Mouse (Mus musculus): Measurements from ENCODE around the gene Loxl3. TPM values are rescaled to one million over a fixed set of nuclear protein-coding genes. Genes with fewer than 3 reads are reported as not detected.
A peak's percentile ranks its signal among the peaks of the same experiment; 100 is the strongest.

Loxl3 gene
- total RNA-seq, 2 experiments from 2014 or later, result 6.0 to 6.8 TPM

DNA sequence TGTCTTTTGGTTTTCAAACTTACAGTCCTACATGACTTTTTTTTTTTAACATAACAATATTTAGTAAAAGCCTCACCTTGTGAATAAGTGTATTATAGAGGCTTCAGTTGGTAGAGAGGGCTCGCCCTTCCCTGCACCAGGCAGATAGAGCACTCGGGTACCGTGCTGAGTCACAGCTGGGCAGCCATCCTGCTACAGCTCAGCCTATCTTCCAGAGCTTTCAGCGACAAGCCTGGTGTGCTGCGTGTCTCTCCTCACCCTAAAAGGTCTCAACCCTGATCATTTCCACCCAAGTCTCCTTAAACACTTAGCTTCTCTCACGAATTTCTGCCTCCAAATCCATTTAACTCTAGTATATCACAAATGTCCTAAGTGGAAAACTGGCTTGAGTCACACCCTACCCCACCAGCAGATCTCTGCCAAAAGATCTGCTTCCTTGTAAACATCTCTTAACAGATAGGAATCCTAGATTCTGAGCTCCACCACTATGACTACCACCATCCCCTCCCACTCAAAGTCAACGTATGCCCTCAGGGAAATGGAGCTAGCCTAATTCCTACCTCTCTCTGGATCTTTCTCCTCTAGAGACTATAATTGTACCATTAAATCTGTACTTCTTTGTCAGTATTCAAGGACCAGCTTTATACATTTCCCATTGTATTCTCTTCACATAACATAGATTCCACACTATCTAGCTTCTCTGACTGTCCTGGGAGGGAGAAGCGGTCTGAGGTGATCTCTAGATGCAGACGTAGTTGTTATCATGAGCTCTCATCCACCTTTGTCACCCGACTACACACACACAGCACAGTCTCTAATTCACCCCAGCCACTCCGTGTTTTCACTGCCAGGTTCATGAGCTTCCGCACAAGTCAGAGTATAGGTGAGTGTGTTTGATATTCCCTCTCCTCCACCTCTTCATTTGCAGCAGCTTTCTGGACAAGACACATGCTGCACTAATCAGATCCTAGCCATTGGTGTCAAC lies 19.2 kb upstream of the Loxl3 start:
- DNase-seq, result no peak
- intact Hi-C loops (cut with DNase I), result no loop called here

DNA sequence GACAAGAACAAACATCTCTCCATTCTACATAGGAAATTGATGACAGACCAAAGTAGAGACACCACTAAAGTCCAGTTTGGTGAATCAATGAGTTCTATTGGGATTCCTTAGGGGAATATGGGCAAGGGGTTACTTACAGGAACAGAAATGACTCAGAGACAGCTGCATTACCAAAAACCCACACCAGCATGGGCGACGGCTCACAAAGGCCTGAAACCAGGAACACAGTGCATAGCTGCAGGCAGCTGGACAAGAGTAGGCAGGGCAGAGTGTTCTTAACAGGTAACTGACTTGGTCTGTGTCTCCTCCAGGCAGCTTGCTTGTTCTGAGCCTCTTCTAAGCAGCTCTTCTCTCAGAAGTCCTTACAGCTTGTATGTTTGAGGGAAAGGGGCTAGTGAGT lies 18.2 kb upstream of the Loxl3 start:
- intact Hi-C loops (cut with DNase I), result no loop called here
- DNase-seq, result no peak

DNA sequence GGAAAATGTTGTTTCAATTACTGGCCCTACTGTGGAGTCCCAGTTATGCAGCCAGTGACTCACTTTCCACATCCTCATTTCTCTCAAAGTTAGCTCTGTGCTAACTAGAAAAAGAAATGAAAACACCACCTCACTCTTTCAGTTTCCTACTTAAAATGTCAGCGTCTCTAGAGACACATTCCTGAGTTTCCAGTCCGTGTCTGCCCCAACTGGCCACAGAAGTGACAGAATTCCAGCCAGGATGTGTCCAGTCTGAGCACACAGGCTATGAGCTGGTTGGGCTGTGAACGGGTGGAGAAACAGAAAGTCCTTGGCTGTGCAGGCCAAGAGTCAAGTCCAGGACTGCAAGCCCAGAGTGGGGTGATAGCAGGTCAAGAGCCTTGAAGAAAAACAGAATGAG lies 16.8 kb upstream of the Loxl3 start:
- intact Hi-C loops (cut with DNase I), result no loop called here
- peak; percentile 75 to 78 for DNase-seq

DNA sequence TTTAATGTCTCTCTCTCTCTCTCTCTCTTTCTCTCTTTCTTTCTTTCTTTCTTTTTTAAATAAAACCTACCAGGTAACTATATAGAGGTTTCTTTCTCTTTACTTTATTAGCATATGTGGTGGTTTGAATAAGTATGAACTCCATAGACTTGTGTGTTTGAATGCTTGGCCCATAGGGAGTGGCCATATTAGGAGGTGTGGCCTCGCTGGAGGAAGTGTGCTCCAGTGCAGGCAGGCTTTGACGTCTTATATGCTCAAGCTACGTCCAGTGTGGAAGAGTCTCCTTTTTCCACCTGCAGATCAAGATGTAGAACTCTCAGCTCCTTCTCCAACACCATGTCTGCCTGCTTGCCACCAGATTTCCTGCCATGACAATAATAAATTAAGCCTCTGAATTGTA lies 14.9 kb upstream of the Loxl3 start:
- DNase-seq, result no peak
- intact Hi-C loops (cut with DNase I), result no loop called here

DNA sequence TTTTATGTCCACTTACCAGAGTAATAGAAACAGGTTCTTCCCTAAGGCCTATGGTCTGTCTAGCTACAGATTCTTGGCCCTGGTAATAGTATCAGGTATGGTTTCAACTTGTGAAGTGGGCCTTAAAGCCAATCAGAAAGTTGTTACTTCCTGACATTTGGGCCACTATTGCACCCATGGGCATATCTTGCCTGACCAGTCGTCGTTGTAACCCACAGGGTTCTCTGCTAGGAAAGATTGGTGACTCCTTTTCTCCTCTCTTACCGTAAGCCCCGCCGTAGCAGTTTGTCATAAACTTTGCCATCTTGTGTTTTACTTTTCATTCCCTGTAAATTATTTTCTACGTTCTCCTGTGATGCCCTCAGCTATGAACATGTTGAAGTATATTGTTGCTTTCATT lies 13.9 kb upstream of the Loxl3 start:
- no peak for DNase-seq
- intact Hi-C loops (cut with DNase I), result no loop called here

DNA sequence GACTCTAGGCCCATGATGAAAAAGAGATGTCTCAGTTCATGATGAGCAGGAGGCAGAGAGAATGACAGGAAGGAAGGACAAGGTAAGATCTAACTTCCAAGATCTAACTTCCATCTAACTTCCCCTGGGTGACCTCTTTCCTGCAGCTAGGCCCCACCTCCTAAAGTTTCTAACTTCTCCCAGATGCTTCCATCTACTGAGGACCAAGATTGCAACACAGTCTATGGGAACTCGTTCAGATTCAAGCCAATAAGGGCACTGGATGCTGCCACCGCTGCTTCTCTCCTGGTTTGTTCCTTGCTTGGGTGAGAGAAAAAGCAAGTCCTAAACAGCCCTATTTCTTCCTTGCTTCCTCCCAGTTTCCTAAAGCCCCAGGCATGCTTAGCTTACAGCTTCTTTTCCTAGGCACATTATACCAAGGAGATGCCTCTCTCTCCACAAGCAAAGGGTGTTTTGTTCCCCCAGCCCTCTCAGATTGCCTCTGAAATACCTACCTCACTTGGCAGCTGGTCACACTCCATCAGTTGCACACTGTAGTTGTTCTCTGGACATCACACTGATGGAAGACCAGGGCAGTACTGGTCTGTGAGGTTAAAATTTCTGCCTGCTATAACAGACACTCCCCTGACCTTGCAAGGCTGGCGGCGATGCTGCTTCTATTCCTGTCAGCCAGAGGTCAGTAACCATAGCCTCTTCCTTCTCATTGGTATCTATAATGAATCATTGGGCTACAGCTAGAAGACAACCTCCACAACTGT lies 13.0 kb upstream of the Loxl3 start:
- intact Hi-C loops (cut with DNase I), result no loop called here
- no peak for DNase-seq

DNA sequence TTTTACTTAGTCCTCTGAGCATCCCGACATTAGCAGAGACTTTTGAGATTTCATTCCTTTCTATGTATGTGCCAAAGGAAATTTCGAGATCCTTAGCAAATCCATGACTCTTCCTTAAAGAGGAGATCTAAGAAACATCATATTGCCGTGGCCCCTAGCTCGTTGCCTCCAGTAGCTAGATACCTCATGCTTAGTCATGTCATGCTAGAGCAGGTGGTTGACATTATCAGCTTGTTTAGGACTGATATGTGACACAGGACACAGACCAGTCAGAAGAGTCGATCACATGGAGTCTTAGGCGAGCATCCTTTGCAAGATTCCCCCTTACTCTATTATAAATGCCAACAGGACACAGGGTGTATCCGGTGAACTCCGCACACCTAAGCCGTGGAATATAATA lies 11.0 kb upstream of the Loxl3 start:
- DNase-seq, result no peak
- intact Hi-C loops (cut with DNase I), result no loop called here

DNA sequence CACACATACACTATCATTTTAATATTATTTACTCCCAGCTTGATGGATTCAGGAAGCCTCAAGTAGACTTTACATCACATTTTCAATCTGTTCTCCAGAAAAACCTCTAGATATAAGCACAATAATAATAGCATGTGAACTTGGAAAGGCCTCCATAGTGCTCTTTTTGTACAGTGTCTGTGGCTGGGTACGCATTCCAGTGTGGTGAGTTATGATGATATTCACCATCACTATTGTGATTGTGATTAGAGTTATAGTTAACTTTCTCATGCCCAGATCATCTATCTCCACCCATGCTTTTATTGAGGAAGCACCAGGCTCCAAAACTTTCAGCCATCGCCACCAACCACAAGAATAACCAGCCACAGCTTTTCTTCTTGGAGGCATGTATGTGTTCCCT lies 10.2 kb upstream of the Loxl3 start:
- intact Hi-C loops (cut with DNase I), result no loop called here
- DNase-seq, result no peak

DNA sequence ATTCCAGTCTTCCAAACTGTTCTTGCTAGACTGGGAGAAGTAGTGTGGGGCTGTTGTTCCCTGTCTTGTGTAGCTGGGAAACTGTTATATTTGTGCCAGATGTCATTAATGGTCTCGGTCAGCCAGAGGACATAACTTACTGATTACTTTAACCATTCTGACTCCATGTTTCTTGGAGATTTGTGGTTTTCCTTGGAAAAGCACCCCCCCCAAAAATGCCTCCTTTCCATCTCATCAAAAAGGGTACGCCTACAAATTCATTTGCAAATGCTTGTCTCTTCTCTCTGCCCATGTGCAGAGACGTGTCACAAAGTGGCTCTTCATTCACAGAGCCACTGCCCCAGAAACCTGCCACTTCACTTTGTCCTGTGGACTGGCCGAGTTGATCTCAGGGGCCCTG lies 9.6 kb upstream of the Loxl3 start:
- intact Hi-C loops (cut with DNase I), result no loop called here
- DNase-seq, result no peak

DNA sequence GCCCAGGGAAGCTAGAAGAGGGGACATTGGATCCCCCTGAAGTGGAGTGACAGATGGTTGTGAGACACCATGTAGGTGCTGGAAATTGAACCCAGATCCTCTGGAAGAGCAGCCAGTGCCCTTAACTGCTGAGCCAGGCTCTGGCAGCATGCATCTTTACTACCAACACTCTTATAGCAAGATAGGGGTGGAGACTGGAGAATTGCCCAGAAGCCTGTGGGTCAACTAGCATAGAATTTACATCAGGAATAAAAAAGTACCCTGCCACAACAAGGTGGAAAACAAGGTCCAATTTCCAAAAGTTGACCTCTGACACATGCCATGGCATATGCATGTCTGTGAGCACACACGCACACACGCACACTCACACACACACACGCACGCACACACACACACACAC lies 8.8 kb upstream of the Loxl3 start:
- DNase-seq, result no peak
- intact Hi-C loops (cut with DNase I), result no loop called here

DNA sequence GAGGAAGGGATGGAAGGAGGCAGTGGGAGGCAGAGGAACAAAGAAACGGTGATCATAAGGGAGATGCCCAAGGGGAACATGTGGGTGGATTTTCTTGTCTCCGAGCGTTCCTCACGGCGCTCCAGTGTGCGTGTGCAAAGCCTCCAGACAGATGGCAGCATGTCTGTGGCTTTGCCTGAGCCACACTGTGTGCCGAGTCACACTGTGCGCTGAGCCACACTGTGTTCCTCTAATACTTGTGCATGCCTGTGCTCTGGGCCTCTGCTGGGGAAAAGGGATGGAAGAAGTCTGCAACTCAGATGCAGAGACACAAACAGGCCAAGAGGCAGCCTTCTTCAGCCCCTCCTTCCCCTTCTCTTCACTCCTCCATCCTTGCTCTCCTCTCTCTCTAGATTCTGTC lies 6.7 kb upstream of the Loxl3 start:
- intact Hi-C loops (cut with DNase I), result no loop called here
- no peak for DNase-seq

DNA sequence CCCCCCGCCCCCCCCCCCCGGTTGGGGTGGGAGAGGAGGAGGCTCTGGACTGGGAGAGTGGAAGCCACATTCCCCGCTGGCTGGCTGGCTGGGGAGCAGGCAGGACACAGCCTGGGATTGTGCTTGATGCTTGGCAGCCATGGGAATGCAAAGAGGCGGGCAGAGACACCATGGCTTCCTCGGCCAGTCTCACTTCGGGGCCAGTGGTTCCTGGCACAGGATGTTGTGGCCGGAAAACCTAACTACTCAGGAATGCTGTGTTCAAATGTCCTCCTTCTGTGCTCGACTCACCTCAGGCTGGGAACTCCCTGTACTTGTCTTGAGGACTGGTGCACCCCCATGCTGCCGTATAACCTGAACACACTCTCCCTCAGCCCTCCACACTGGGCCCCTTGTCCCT lies 6.3 kb upstream of the Loxl3 start:
- intact Hi-C loops (cut with DNase I), result no loop called here
- no peak for DNase-seq

DNA sequence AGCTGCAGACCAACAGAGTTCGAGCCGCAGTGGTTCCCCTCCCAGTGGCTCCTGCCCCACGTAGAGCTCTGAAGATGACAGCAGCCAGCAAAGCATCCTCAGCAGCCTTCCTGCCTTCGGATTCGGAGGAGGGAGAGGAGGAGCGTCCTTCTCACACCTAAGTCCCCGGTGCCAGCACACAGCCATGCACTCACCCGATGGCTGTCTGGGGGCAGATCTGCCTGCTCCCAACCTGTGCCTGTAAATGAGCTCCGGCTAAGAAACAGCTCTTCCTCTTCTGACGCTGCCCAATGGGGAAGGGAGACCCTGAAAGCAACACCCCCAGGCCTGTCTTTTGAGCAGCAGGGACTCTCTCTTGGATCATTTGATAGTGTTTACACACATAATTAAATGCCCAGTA lies 4.2 kb upstream of the Loxl3 start:
- intact Hi-C loops (cut with DNase I), result no loop called here
- DNase-seq, result no peak

DNA sequence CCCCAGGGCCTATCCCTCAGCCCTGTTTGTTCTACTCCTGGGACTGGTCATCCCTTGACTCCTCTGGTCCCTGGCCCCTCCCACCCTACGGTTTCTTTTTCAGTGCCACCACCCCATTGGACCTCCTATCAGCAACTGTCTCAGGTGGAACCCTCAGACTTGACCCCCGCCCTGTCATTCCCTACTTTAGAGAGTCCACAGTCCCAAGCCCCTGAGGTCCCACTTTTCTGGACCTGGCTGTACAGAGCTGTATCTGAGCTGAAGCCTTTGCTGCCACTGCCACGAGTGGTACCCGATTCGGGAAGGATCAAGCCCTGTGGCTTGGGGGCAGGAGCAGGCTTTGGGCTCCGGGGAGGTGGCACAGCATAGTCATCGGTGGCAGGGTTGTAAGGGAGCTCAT lies 2.9 kb upstream of the Loxl3 start:
- no peak for DNase-seq
- intact Hi-C loops (cut with DNase I), result no loop called here

DNA sequence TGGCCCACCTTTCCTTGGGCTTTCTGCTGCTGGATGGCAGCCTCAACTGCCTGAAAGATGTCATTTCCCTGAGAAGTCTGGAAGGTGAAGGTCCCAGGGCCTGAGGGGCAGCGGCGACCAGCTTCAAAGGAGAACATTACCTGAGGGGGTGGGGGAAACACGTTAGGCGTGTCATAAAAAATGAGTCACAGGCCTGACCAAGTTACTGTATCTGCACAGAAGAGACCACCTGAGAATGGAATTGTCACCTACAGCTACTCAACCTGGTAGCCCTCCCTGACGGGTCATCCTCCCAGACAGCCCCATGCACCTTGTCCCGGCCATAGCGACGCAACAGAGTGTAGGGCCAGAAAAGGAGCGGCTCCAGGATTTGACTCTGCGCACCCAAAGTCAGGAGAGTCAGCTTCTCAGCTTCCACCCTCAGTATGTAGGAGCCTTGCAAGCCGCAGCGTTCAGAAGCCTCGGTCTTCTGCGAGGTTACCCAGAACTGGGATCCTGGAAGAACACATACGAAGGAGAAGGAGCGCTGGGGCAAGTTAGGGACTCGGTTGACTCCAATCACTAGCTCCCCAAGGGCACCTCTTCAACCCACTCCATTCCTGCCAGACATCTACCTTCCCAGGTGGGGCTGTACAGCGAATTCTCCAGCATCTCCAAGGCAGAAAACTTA lies 1.9 kb upstream of the Loxl3 start:
- DNase-seq, result no peak
- intact Hi-C loops (cut with DNase I), result loop anchor here (2.0 kb wide), 1 partner anchor 35 kb away; no protein-coding TSS in a partner anchor

DNA sequence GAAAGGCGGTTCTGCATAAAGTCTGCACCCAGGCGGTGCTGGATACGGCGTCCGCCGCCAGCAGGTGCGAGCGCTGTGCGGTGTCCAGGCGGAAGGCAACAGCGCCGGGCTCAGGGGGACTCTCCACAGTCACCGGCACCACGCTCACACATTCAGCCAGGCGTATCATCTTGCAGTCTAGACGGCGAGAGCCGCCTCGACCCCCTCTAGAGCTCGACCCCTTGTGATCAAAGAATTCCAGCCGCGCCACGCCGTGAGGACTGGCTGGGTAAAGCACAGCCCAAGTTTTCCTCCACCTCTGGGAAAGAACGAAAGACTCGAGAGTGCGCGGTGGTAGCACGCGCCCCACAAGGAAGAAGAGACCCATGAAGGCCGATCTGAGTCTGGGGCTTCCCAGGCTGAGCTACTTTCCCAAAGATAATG lies 1.2 kb upstream of the Loxl3 start:
- peak in 1 of 2 experiments; percentile 59 for DNase-seq
- intact Hi-C loops (cut with DNase I), result loop anchor here (2.0 kb wide), 1 partner anchor 36 kb away; no protein-coding TSS in a partner anchor

DNA sequence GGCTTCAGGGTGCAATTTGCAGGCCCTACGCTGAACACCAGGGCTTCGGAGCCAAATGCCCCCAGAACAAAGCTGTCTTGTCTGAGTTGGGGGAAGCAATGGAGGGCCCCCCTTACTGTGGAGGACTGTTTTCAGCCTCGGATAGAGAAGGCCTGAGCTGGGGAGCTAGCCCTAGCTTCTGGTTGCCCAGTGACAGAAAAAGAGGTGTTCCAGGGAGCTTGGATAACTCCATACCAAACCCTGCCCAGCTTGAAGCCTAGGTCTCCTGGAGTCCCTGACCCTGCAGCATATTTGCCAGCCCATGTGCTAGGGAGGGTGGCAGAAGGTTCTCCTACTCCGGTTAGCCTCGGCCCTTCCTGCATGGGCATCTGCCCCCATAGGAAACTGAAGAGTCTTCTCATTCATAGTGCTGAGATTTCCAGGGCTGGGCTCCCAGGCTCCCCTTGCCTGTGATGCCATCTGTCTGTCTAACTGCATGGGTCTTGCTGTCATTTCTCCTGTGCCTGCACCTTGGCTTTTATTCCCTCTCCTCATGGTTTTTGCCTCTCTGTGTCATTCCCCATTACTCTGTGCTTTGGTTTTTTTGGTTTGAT lies 586 bp downstream of the Loxl3 start:
- intact Hi-C loops (cut with DNase I), result no loop called here
- no peak for DNase-seq

DNA sequence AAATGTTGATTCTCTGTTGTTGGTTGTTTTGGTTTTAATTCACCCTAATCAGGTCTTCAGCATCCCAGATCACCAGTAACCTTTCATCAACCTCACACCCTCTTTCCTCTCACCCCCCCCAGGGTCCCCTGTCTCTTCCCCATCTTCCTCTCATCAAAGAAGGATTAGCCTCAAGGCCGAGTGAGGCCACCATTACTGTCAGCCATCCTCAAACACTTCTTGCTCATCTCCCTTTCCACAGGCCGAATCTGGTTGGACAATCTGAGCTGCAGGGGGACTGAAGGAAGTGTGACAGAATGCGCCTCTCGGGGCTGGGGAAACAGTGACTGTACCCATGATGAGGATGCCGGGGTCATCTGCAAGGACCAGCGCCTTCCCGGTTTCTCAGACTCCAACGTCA lies 3.2 kb downstream of the Loxl3 start:
- no peak for DNase-seq
- intact Hi-C loops (cut with DNase I), result no loop called here

DNA sequence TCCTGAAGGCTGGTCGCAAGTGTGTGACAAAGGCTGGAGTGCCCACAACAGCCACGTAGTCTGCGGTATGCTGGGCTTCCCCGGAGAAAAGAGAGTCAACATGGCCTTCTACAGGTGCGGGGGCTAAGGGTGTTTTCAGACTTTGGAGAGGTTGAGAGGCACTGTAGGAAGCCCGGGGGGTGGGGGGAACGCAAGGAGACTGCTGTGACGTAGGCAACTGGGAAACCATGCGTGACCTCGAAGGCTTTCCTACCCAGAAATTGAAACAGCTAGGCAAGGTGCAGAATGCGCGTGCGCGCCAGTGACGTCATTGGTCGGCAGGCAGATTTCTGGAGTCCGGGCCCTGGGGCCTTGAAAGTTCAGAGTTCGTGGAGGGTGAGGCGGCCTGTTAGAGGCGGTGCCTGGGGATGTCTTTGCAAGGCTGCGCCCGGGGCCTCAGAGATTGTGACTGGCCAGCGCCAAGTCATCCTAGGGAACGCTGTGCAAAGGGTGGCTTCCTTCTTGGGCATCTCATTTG lies 4.6 kb downstream of the Loxl3 start:
- DNase-seq, result peak; percentile 88 to 96
- intact Hi-C loops (cut with DNase I), result no loop called here

DNA sequence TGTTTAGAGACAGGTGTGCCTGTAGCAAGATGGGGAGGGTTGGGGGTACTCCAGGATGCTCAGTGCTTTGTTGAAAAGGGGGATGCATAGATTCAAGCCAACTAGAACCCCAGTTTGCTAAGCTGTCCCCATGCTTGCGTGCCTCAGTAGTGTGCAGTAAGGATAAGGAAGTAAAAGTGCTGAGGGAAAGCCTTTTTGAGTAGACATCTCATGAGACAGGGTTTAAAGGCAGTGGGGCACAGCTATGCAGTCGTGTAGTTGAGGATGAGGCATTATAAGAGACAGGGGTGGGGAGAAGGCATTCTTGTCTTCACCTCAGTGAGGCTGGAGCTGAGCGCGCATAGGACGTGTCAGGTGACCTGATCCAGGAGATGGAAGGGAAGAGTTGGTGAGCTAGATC lies 6.6 kb downstream of the Loxl3 start:
- DNase-seq, result no peak
- intact Hi-C loops (cut with DNase I), result no loop called here

DNA sequence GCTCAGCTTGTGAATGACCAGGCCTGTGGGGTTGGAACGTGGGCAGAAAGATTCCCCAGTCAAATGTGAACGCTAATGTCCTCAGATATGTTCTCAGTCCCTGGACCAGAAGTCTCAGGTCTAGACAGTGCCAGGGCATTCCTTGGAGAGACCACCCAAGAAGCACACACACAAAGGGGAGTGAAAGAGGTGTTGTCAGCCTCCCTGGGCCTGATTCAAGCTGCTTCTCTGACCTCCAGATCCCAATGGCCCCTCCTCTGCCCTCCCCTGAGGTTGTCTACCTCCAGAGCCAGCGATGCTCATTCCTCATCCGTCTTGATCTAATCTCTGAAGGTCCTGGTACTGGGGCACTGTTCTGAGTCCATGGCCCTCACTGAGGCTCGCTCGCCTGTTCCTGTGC lies 9.6 kb downstream of the Loxl3 start:
- intact Hi-C loops (cut with DNase I), result no loop called here
- DNase-seq, result no peak
